Mouse (Mus musculus): ENCODE measurements around the gene Bmx. TPM values are rescaled to one million over a fixed set of nuclear protein-coding genes. Genes with fewer than 3 reads are reported as not detected.

Gene Bmx
- polyA plus RNA-seq, 1 experiment from 2014 or later = 0.87 TPM

DNA sequence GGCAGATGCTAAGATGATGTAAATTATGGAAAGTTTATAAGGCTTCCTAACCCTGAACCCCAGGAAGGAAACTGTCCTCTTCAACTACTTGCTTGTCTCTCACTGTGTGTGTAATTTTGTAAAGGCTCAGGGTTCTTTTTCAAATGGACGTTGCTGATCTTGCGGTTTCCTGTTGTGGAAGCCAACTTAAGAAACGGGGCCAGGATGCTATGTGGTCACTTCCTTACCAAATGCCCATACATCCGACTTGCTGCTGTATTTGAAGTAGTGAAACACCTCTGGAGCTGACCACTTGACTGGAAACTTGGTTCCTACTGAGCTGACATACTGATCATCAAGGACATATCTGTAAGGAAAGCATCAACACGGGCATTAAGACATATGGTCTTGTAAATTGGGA lies 57.4 kb downstream of the Bmx start:
- Histone ChIP-seq H3K36me3 (ENCODE audit: control insufficient read depth, insufficient read depth, low read length) (no peaks in the 10 kb centered on the region), H3K9ac (ENCODE audit: low read length) (no peak overlapping the region), H3K4me1 (ENCODE audit: control insufficient read depth, insufficient read depth, low read length) (no peaks in the 10 kb centered on the region), H3K27ac (replicated peaks; ENCODE audit: low read depth, low read length) (no peak overlapping the region), H3K9me3 (ENCODE audit: control insufficient read depth, low read length) (no peaks in the 10 kb centered on the region), H3K4me3 (ENCODE audit: low read depth, low read length) (no peak overlapping the region), H3K4me2 (ENCODE audit: low read depth, severe bottlenecking) (no peak overlapping the region), H3K27me3 (ENCODE audit: control insufficient read depth, insufficient read depth, low read length) (no peaks in the 10 kb centered on the region)
- ATAC-seq (ENCODE audit: insufficient number of reproducible peaks, low FRiP score, low TSS enrichment, low read depth) = no peak
- 75% methylated on average over 5 of the region's 5 CpGs for WGBS
- no peak for DNase-seq (ENCODE audit: low spot score)

GRCm38 (mm10) chrX:164197679-164198078 lies 60.3 kb downstream of the Bmx start:
- H3K4me3 ChIP-seq (ENCODE audit: low read depth, low read length) = no peak overlapping the region
- H3K9me3 ChIP-seq (ENCODE audit: control insufficient read depth, low read length) = no peaks in the 10 kb centered on the region
- H3K9ac ChIP-seq (ENCODE audit: low read length) = no peak overlapping the region
- no peak overlapping the region for H3K4me2 ChIP-seq (ENCODE audit: low read depth, severe bottlenecking)
- ATAC-seq (ENCODE audit: insufficient number of reproducible peaks, low FRiP score, low TSS enrichment, low read depth) (no peak), DNase-seq (ENCODE audit: low spot score) (no peak)
- no peaks in the 10 kb centered on the region for H3K4me1 ChIP-seq (ENCODE audit: control insufficient read depth, insufficient read depth, low read length)
- no peaks in the 10 kb centered on the region for H3K36me3 ChIP-seq (ENCODE audit: control insufficient read depth, insufficient read depth, low read length)
- WGBS = 96% methylated on average over 2 of the region's 2 CpGs
- no peak overlapping the region for H3K27ac ChIP-seq (replicated peaks; ENCODE audit: low read depth, low read length)
- H3K27me3 ChIP-seq (ENCODE audit: control insufficient read depth, insufficient read depth, low read length) = no peaks in the 10 kb centered on the region

DNA sequence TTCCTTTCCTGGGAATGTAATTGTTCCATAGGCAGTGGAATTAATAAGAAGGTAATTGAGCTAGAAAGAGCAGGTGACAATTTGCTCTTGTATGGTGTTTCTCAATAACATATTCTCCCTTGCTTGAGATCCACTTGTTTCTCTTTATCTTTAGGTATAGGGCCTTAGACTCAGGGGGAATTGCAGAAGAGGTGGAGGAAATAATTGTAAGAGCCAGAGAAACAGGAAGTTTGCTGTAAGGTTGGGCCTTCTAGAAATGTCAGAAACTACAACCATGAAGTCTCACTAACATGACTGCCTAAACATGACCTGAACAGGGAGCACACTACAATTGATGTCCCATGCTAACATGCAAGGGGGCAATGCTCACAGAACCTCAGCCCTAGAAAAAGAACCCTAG lies 68.1 kb downstream of the Bmx start:
- Histone ChIP-seq H3K9me3 (ENCODE audit: control insufficient read depth, low read length) (no peaks in the 10 kb centered on the region), H3K4me2 (ENCODE audit: low read depth, severe bottlenecking) (no peak overlapping the region), H3K27me3 (ENCODE audit: control insufficient read depth, insufficient read depth, low read length) (no peaks in the 10 kb centered on the region), H3K9ac (ENCODE audit: low read length) (no peak overlapping the region), H3K27ac (replicated peaks; ENCODE audit: low read depth, low read length) (no peak overlapping the region), H3K4me3 (ENCODE audit: low read depth, low read length) (no peak overlapping the region), H3K4me1 (ENCODE audit: control insufficient read depth, insufficient read depth, low read length) (no peaks in the 10 kb centered on the region), H3K36me3 (ENCODE audit: control insufficient read depth, insufficient read depth, low read length) (no peaks in the 10 kb centered on the region)
- DNase-seq (ENCODE audit: low spot score) = no peak
- no peak for ATAC-seq (ENCODE audit: insufficient number of reproducible peaks, low FRiP score, low TSS enrichment, low read depth)

GRCm38 (mm10) chrX:164183844-164184243 lies 74.1 kb downstream of the Bmx start:
- no peak overlapping the region for H3K4me3 ChIP-seq (ENCODE audit: low read depth, low read length)
- no peak overlapping the region for H3K9ac ChIP-seq (ENCODE audit: low read length)
- H3K9me3 ChIP-seq (ENCODE audit: control insufficient read depth, low read length) = no peaks in the 10 kb centered on the region
- 37% methylated on average over 3 of the region's 3 CpGs for WGBS
- no peak overlapping the region for H3K27ac ChIP-seq (replicated peaks; ENCODE audit: low read depth, low read length)
- no peaks in the 10 kb centered on the region for H3K27me3 ChIP-seq (ENCODE audit: control insufficient read depth, insufficient read depth, low read length)
- peak; percentile 39 for DNase-seq (ENCODE audit: low spot score)
- no peak overlapping the region for H3K4me2 ChIP-seq (ENCODE audit: low read depth, severe bottlenecking)
- no peaks in the 10 kb centered on the region for H3K36me3 ChIP-seq (ENCODE audit: control insufficient read depth, insufficient read depth, low read length)
- H3K4me1 ChIP-seq (ENCODE audit: control insufficient read depth, insufficient read depth, low read length) = no peaks in the 10 kb centered on the region
- ATAC-seq (ENCODE audit: insufficient number of reproducible peaks, low FRiP score, low TSS enrichment, low read depth) = no peak

DNA sequence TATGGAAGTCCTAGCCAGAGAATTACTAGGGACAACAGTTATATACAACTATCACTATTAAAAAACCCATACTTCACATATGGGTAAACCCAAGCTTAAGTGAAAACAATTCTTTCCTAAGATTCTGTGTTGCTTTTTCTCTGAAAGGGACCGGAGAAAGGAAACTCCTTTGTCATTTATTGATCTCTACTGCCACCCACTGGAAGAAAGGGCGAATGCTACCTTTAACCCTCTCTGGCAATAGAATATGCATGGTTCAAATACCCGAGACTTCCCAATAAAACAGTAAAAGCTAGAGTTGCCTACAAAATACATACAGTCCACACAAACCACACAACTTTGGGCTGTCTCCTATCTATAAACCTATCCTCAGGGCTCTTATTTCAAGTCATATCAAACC lies 78.2 kb downstream of the Bmx start:
- WGBS = 12% methylated on average over 3 of the region's 3 CpGs
- no peak overlapping the region for H3K27ac ChIP-seq (replicated peaks; ENCODE audit: low read depth, low read length)
- no peak overlapping the region for H3K4me2 ChIP-seq (ENCODE audit: low read depth, severe bottlenecking)
- no peaks in the 10 kb centered on the region for H3K36me3 ChIP-seq (ENCODE audit: control insufficient read depth, insufficient read depth, low read length)
- no peak overlapping the region for H3K9ac ChIP-seq (ENCODE audit: low read length)
- no peaks in the 10 kb centered on the region for H3K4me1 ChIP-seq (ENCODE audit: control insufficient read depth, insufficient read depth, low read length)
- no peak overlapping the region for H3K4me3 ChIP-seq (ENCODE audit: low read depth, low read length)
- H3K27me3 ChIP-seq (ENCODE audit: control insufficient read depth, insufficient read depth, low read length) = no peaks in the 10 kb centered on the region
- H3K9me3 ChIP-seq (ENCODE audit: control insufficient read depth, low read length) = no peaks in the 10 kb centered on the region
- DNase-seq (ENCODE audit: low spot score) (peak; percentile 53), ATAC-seq (ENCODE audit: insufficient number of reproducible peaks, low FRiP score, low TSS enrichment, low read depth) (no peak)

DNA sequence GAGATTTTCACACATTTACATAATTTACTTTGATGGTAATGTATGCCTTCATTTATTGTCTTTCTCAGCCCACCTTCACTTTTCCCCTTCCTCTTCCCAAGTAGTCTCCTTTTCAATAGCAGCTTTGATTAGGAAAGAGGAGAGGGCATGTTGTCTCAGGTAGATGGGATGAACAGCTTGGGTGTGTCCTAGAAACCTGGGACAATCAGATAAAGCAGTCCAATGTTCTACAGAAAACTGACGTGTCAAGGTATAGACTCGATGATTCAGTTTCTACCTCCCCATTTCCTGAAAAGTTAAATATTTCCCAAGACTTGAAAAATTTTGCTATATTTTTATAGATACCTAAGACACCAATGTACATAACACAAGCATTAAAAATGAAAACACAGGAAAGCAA lies 79.1 kb downstream of the Bmx start:
- 91% methylated on average over 2 of the region's 2 CpGs for WGBS
- H3K9me3 ChIP-seq (ENCODE audit: control insufficient read depth, low read length) = no peaks in the 10 kb centered on the region
- no peaks in the 10 kb centered on the region for H3K27me3 ChIP-seq (ENCODE audit: control insufficient read depth, insufficient read depth, low read length)
- H3K4me1 ChIP-seq (ENCODE audit: control insufficient read depth, insufficient read depth, low read length) = no peaks in the 10 kb centered on the region
- ATAC-seq (ENCODE audit: insufficient number of reproducible peaks, low FRiP score, low TSS enrichment, low read depth) = no peak
- H3K4me2 ChIP-seq (ENCODE audit: low read depth, severe bottlenecking) = no peak overlapping the region
- H3K9ac ChIP-seq (ENCODE audit: low read length) = no peak overlapping the region
- no peaks in the 10 kb centered on the region for H3K36me3 ChIP-seq (ENCODE audit: control insufficient read depth, insufficient read depth, low read length)
- no peak overlapping the region for H3K27ac ChIP-seq (replicated peaks; ENCODE audit: low read depth, low read length)
- H3K4me3 ChIP-seq (ENCODE audit: low read depth, low read length) = no peak overlapping the region
- DNase-seq (ENCODE audit: low spot score) = no peak

GRCm38 (mm10) chrX:164175780-164176179 lies 82.2 kb downstream of the Bmx start:
- Histone ChIP-seq H3K9ac (ENCODE audit: low read length) (no peak overlapping the region), H3K4me1 (ENCODE audit: control insufficient read depth, insufficient read depth, low read length) (no peaks in the 10 kb centered on the region), H3K27ac (replicated peaks; ENCODE audit: low read depth, low read length) (no peak overlapping the region), H3K27me3 (ENCODE audit: control insufficient read depth, insufficient read depth, low read length) (no peaks in the 10 kb centered on the region; the same call in 1 of the 2 replicates), H3K4me2 (ENCODE audit: low read depth, severe bottlenecking) (no peak overlapping the region), H3K36me3 (ENCODE audit: control insufficient read depth, insufficient read depth, low read length) (no peaks in the 10 kb centered on the region), H3K9me3 (ENCODE audit: control insufficient read depth, low read length) (no peaks in the 10 kb centered on the region), H3K4me3 (ENCODE audit: low read depth, low read length) (no peak overlapping the region)
- ATAC-seq (ENCODE audit: insufficient number of reproducible peaks, low FRiP score, low TSS enrichment, low read depth) = no peak
- DNase-seq (ENCODE audit: low spot score) = no peak
- 79% methylated on average over 2 of the region's 2 CpGs for WGBS

- no peak overlapping the region for H3K4me2 ChIP-seq (ENCODE audit: low read depth, severe bottlenecking)
- WGBS = 84% methylated on average over 1 of the region's 1 CpGs
- no peak overlapping the region for H3K27ac ChIP-seq (replicated peaks; ENCODE audit: low read depth, low read length)
- DNase-seq (ENCODE audit: low spot score) (no peak), ATAC-seq (ENCODE audit: insufficient number of reproducible peaks, low FRiP score, low TSS enrichment, low read depth) (no peak)
- no peak overlapping the region for H3K4me3 ChIP-seq (ENCODE audit: low read depth, low read length)
- H3K4me1 ChIP-seq (ENCODE audit: control insufficient read depth, insufficient read depth, low read length) = no peaks in the 10 kb centered on the region
- H3K36me3 ChIP-seq (ENCODE audit: control insufficient read depth, insufficient read depth, low read length) = no peaks in the 10 kb centered on the region
- no peaks in the 10 kb centered on the region for H3K9me3 ChIP-seq (ENCODE audit: control insufficient read depth, low read length)
- no peaks in the 10 kb centered on the region; the same call in 1 of the 2 replicates for H3K27me3 ChIP-seq (ENCODE audit: control insufficient read depth, insufficient read depth, low read length)
- H3K9ac ChIP-seq (ENCODE audit: low read length) = no peak overlapping the region
Measured at GRCm38 (mm10) chrX:164175311-164175710, 82.7 kb downstream of the Bmx start.

GRCm38 (mm10) chrX:164173880-164174279 lies 84.1 kb downstream of the Bmx start:
- Histone ChIP-seq H3K4me1 (ENCODE audit: control insufficient read depth, insufficient read depth, low read length) (no peaks in the 10 kb centered on the region), H3K36me3 (ENCODE audit: control insufficient read depth, insufficient read depth, low read length) (no peaks in the 10 kb centered on the region), H3K4me3 (ENCODE audit: low read depth, low read length) (no peak overlapping the region), H3K4me2 (ENCODE audit: low read depth, severe bottlenecking) (no peak overlapping the region), H3K9me3 (ENCODE audit: control insufficient read depth, low read length) (no peaks in the 10 kb centered on the region), H3K9ac (ENCODE audit: low read length) (no peak overlapping the region), H3K27ac (replicated peaks; ENCODE audit: low read depth, low read length) (no peak overlapping the region), H3K27me3 (ENCODE audit: control insufficient read depth, insufficient read depth, low read length) (no peaks in the 10 kb centered on the region; the same call in 1 of the 2 replicates)
- DNase-seq (ENCODE audit: low spot score) (no peak), ATAC-seq (ENCODE audit: insufficient number of reproducible peaks, low FRiP score, low TSS enrichment, low read depth) (no peak)
- 95% methylated on average over 4 of the region's 4 CpGs for WGBS
